Comparison of ENCODE assay signal across 8 mouse cellular contexts in the genomic region with DNA sequence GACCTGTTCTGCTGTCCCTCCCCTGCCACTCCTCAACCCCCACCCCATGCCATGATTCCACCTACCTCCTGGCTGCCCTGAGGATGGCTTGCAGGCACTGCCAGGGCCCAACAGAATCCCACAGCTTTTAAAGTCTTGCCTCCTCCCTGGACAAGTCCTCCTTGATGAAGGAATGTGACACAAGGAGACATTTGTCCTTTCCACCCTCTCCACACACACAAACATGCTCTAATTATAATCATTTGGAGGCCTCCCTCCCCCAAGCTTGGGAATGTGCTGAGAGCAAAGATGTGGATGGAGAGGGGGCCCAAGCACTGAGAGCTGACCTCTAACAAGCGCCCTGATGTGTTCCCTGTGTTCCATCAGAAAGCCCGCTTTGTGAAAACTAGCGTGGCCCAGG. TPM values are rescaled to one million over a fixed set of nuclear protein-coding genes. Genes with fewer than 3 reads are reported as not detected.
DNase-seq lines count a peak whose midpoint lies in the region; ATAC-seq and TF ChIP-seq lines count a peak whose summit lies in the region.

A gene (minus strand): TSS at position 101 of the 400 bp plus-strand sequence.

- no peak for DNase-seq in heart, adult 2 months
- no peak for DNase-seq in heart, postnatal 25 days (ENCODE audit: low spot score)
- DNase-seq in lung, adult 18-20 months, result no peak
- no peak for DNase-seq in left cerebral cortex, postnatal 36 days (ENCODE audit: low spot score in 2 of 2)
- DNase-seq in urinary bladder, postnatal 4 days (ENCODE audit: low spot score in 2 of 2), result no peak
- no peak for DNase-seq in thymus, postnatal 36 days

- H3K36me3 ChIP-seq in heart, adult 2 months (ENCODE audit: control insufficient read depth, insufficient read depth, low read length), result no peaks in the 10 kb centered on the region; the same call in 1 of the 2 replicates
- H3K36me3 ChIP-seq in lung, embryonic 16.5 days (ENCODE audit: control insufficient read depth, insufficient read depth, low read length), result peaks cover 16% of the 10 kb centered on the region
- H3K36me3 ChIP-seq in stomach, embryonic 15.5 days, result peaks cover 16% of the 10 kb centered on the region

- H3K4me2 ChIP-seq in lung, embryonic 16.5 days (ENCODE audit: low read depth, low read length), result peak within 1 kb of the TSS; percentile 82; the same call in 1 of the 2 replicates
- peak within 1 kb of the TSS; percentile 80 for H3K4me2 ChIP-seq in stomach, embryonic 15.5 days

- H3K27me3 ChIP-seq in heart, adult 2 months (ENCODE audit: control insufficient read depth, insufficient read depth, low read length), result peaks cover 2% of the 10 kb centered on the region; the same call in 1 of the 2 replicates
- peaks cover 58% of the 10 kb centered on the region for H3K27me3 ChIP-seq in lung, embryonic 16.5 days (ENCODE audit: control insufficient read depth, insufficient read depth, low read depth, low read length)
- peaks cover 53% of the 10 kb centered on the region for H3K27me3 ChIP-seq in stomach, embryonic 15.5 days (replicated peaks)

- intact Hi-C loops in heart, adult 2 months (cut with DNase I), result no loop called here
- intact Hi-C loops in heart, postnatal 25 days (cut with DNase I), result no loop called here
- intact Hi-C loops in left cerebral cortex, postnatal 36 days (cut with DNase I), result loop anchor here (2.0 kb wide), 1 partner anchor 21 kb away; a partner anchor contains a TSS

- no peak within 1 kb of the TSS for H3K9ac ChIP-seq in heart, adult 2 months (ENCODE audit: low read depth, low read length)
- peak within 1 kb of the TSS; percentile 59; the same call in 1 of the 2 replicates for H3K9ac ChIP-seq in lung, embryonic 16.5 days (ENCODE audit: low read length)
- no peak within 1 kb of the TSS for H3K9ac ChIP-seq in stomach, embryonic 15.5 days

- TF ChIP-seq POLR2A in heart, adult 2 months (IDR thresholded peaks at IDR 0.05; ENCODE audit: insufficient read depth, low read depth, low read length), result no peak

- no peak for ATAC-seq in lung, embryonic 16.5 days (ENCODE audit: low read depth)
- ATAC-seq in stomach, embryonic 15.5 days (ENCODE audit: insufficient read depth, low FRiP score, low read depth), result no peak

- peaks cover 1% of the 10 kb centered on the region; the same call in 1 of the 2 replicates for H3K4me1 ChIP-seq in heart, adult 2 months (ENCODE audit: control insufficient read depth, insufficient read depth, low read length)
- peaks cover 29% of the 10 kb centered on the region for H3K4me1 ChIP-seq in lung, embryonic 16.5 days (replicated peaks; ENCODE audit: control insufficient read depth, insufficient read depth, low read length)
- H3K4me1 ChIP-seq in stomach, embryonic 15.5 days, result peaks cover 28% of the 10 kb centered on the region

- H3K4me3 ChIP-seq in heart, adult 2 months, result peak within 1 kb of the TSS; percentile 43; the same call in 1 of the 2 replicates
- no peak within 1 kb of the TSS; the same call in 1 of the 2 replicates for H3K4me3 ChIP-seq in lung, embryonic 16.5 days (ENCODE audit: low read length)
- H3K4me3 ChIP-seq in stomach, embryonic 15.5 days (replicated peaks), result peak within 1 kb of the TSS; percentile 42

- 73% methylated on average over 3 of the region's 3 CpGs for WGBS in heart, adult 2 months
- 45% methylated on average over 3 of the region's 3 CpGs for WGBS in lung, embryonic 16.5 days
- 62% methylated on average over 3 of the region's 3 CpGs for WGBS in stomach, embryonic 15.5 days

- H3K27ac ChIP-seq in heart, adult 2 months, result no peak within 1 kb of the TSS
- no peak within 1 kb of the TSS for H3K27ac ChIP-seq in lung, embryonic 16.5 days (ENCODE audit: low read length)
- no peak within 1 kb of the TSS for H3K27ac ChIP-seq in stomach, embryonic 15.5 days

- TF ChIP-seq CTCF in heart, adult 2 months (IDR thresholded peaks at IDR 0.05), result no peak

- no peaks in the 10 kb centered on the region for H3K79me2 ChIP-seq in heart, adult 2 months (replicated peaks; ENCODE audit: control insufficient read depth, insufficient read depth, low read length)

- TF ChIP-seq EP300 in heart, adult 2 months (IDR thresholded peaks at IDR 0.05; ENCODE audit: insufficient read depth, low read depth, low read length), result no peak

- no peaks in the 10 kb centered on the region for H3K9me3 ChIP-seq in lung, embryonic 16.5 days (ENCODE audit: control insufficient read depth, low read length)
- H3K9me3 ChIP-seq in stomach, embryonic 15.5 days, result no peaks in the 10 kb centered on the region

RNA-seq across cellular contexts. Expression of the gene that starts here (rescaled TPM):
- under 1 TPM; 0.45 to 0.50 TPM for total RNA-seq in heart, adult 2 months (2021)
- 0.12 and 0.23 TPM in 2 replicates for polyA plus RNA-seq in heart, adult 2 months (2012; rRNA removed)
- under 1 TPM; 0.21 to 0.59 TPM for total RNA-seq in heart, postnatal 25 days (2021)
- polyA plus RNA-seq in lung, embryonic 16.5 days (2015; fragmentation: Nextera tagmentation; extraction: Ambion mirVana), result not detected in 2 replicates
- 100 to 1,000 TPM; 827 to 848 TPM for total RNA-seq in left cerebral cortex, postnatal 36 days (2021)
- not detected in 2 replicates for polyA plus RNA-seq in stomach, embryonic 15.5 days (2015; fragmentation: Nextera tagmentation; extraction: Ambion mirVana)

Comparison
In these comparisons a context has a peak if more than half of its experiments do, and no peak if none do; other contexts are left out.
1. RNA of the gene that starts here (total RNA-seq): 827 to 848 TPM in left cerebral cortex, postnatal 36 days; 0.21 to 0.59 TPM in heart, postnatal 25 days and 0.45 to 0.50 TPM in heart, adult 2 months; every median in the first group is over 100 times any median in the second.